Mouse (Mus musculus) cerebellum, adult 2 months (tissue): ENCODE measurements at regions not wholly inside any gene's neighbourhood (a gene's known extent, or its start where the extent isn't known, plus 50 kb on each side); places are given as distances from the start of the nearest gene placed in this dataset.

Experiments used
- CTCF ChIP-seq: fragments of 200-500 bp; IDR thresholded peaks from 2 replicates; pipeline ENCODE4 v1.5.1; 2011; ENCODE audit warnings: low read depth, mild to moderate bottlenecking, control low read depth, low read length, moderate library complexity, borderline replicate concordance; ENCODE audit not compliant: insufficient read depth
- POLR2A ChIP-seq: fragments of 200-500 bp; IDR thresholded peaks from 2 replicates; pipeline ENCODE4 v1.6.1; 2011; ENCODE audit warnings: low read length, control low read depth, borderline replicate concordance; ENCODE audit not compliant: insufficient read depth

DNA sequence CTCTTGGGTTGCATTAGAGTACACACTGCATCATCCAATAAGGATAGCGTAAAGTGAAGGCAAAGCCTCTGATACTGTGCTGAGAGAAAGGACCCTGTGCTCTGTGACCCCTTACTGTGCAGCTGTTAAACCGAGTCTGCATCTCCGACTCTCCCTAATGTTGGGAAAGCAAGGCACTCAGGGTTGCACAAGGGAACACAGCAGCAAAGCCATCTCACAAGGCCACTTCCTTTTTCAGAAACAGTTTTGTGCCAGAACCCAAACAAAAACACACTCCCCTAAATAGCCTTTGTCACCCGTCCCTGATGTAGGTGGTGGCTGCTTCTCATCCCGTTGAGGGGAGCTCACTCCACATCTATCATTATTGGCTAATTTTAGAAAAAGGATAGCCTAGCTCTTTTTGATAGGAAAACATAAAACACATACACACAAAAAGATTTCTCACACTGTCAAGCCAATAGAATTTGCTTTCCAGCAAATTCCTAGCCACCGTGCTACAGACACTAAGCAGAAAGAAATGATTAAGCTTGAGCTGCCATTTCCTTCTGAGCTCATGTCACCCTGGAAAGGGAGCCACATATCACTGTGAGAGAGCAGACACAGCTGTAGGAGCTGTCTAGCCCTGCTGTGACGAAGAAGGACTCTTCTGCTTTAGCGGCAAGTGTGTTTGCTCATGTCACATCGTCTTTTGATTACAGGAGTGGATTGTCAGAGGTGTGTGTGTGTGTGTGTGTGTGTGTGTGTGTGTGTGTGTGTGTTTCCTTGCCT lies 94.1 kb downstream of the Etaa1 start:
- TF ChIP-seq CTCF (no peak), POLR2A (no peak)
